Mouse (Mus musculus) layer of hippocampus, postnatal 25 days (tissue): ENCODE measurements around the gene Nnat. TPM values are rescaled to one million over a fixed set of nuclear protein-coding genes. Genes with fewer than 3 reads are reported as not detected.

ENCODE experiments used
- DNase-seq, 2 experiments: peaks; one replicate each; pipeline ENCODE4 v3.0.0; 2022; ENCODE audit warnings: mixed read lengths in 2 of 2, low spot score in 1 of 2; ENCODE audit errors: extremely low spot score in 1 of 2
- total RNA-seq, 2 experiments: library from RNA; stranded (reverse); gene quantifications; 2 replicates each; pipeline ENCODE4 v1.2.3; 2021

Gene Nnat
- total RNA-seq: 100 to 1,000 TPM; 534 to 747 TPM

DNA sequence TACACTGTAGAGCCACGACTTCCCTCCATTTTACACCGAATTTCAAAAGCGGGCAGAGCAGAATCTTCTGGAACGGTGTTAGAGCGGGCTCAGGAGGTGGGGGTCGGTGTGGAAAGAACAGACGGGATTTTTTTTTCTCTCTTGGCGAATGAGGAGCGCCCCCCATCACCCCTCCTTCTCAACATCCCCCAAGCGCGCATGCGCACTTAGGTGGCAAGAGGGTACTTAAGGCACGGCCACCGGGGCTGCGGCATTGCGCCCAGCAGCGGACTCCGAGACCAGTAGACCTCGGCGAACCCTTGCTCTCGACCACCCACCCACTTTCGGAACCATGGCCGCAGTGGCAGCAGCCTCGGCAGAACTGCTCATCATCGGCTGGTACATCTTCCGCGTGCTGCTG, at the start of gene Nnat:
TSS of gene Nnat (plus strand) at position 221 of the 400 bp plus-strand sequence.
- DNase-seq: peak in 1 of 2 experiments; percentile 62

DNA sequence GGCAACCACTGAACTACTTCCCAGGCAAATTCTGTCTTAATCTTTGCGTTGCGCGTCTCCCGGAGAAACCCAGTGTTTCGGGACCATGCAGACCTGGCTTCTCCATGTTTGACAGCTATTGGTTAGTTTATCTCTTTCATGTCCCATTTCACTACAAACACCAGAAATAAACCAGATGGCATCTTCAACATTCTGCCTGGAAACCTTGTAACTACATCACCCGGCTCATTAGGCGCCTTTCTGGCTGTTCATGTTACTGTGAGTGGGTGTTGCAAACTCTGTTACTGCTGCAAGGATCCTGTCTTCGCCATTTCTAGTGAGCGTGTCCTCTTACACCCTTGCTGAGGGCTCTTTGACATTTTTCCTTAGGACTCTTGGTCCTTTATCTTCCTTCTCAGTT, 47.0 kb upstream of the Nnat start:
- DNase-seq: no peak

DNA sequence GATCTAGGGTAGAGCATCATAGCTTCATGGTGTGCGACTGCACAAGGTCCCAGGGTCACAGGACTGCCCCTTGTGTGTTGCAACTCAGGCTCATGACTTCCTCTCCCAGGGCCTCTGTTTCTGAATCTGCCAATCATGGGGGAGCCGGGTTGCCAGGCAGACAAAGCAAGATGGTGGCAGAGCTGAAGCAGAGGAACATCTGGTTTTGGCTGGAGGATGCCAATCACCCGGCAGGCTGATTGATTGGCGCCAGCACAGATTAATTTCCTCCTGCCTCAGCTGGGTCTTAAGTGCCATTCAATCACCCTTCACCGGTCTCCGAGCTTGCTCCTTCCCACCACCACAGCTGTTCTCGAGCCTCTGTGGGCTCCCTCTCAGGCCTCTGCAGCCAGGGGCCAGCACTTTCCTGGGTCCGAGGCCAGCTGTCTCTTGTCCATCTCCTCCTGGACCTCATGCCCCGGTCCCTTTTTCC, 46.1 kb upstream of the Nnat start:
- no peak for DNase-seq

DNA sequence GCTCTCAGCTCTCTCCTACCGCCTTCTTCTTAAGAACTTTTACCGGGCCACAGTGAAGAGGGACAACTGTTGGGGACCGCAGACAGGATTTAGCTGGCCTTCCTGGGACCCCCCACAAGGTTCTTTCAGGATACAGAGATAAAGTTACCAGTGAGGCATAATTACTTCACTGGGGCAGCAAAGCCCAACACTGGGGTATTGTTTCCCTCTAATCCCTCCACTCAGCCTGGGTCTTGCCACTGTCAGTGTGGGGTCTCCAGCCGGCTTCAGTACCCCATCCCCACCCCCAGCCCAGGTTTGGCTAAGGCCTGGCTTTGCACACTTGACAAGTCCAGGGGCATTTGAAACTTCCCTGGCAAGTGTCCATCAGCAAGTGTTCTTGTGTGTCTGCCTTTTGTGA, 45.5 kb upstream of the Nnat start:
- DNase-seq: no peak

DNA sequence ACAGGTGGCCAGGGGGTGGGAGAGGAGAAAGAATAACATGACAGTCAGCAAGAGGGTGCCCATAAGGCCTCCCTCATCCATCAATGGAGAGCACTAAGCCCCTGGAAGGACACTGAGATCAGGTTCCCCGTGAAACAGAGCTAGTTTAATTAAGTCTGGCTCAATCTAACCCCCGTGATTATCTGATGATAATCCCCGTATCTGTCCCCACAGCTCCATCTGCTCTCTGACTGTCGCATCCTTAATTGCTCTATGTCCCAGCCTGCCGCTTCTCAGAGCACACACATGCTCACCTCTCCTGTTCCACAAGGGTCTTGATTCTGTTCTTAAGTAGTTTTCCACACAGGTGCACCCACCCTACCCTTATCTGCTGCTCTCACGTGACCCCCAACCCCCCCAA, 42.4 kb upstream of the Nnat start:
- no peak for DNase-seq

DNA sequence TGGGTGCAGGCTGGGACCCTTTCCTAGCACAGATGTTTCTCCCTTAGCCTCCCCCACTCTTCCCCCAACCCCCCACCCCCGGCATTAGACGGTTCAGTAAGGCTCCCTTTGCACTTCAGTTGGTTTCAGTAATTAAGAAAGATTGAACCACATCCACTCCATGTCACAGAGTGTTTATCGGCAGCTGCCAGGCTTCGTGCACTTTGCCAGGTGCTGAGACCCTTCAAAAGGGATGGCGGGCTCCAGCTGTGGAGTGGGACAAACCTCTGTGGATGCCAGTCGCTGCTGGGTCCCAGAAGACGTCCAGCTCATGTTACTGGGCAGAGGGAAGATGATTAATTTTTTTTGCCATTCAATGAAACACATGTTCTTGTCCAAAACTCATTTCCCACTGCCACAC, 41.4 kb upstream of the Nnat start:
- no peak for DNase-seq

DNA sequence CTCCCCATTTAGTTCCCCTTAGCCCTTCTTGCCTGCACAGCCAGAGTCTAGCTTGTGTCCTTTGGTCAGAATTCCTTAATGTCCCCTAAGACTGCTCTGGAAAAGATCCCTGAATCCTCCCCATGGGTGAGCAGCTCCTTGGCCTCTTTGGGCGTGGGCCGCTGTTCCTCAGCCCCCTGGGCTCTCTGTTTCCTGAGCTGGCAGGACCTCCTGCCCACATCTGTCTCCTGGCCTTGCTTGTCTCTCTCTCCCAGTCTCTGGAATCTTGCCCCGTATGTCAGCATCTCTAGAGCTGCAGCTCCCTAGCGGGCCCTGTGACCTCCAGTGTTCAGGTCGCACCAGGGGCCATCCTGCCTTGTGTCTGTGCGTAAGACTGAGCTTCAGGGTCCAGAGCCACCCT, 40.4 kb upstream of the Nnat start:
- DNase-seq: no peak

DNA sequence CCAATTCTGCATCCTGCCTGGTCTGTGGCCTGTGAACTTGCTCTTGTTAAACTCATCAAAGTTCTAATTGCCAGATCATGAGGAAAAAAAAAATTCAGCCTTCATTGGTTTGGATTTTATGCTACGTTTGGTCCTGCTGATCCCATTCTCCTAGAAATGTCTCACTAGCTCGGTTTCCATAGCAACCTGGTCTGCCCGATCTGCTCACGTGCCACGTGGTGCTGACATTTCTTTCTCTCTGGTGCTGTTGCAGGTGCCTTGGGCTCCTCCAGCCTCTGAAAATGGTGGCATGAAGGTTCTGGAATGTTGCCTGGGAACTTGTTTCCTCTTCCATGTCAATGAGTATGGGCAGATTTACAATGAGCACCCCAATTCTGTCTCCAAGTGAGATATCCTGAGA, 39.4 kb upstream of the Nnat start:
- no peak for DNase-seq

DNA sequence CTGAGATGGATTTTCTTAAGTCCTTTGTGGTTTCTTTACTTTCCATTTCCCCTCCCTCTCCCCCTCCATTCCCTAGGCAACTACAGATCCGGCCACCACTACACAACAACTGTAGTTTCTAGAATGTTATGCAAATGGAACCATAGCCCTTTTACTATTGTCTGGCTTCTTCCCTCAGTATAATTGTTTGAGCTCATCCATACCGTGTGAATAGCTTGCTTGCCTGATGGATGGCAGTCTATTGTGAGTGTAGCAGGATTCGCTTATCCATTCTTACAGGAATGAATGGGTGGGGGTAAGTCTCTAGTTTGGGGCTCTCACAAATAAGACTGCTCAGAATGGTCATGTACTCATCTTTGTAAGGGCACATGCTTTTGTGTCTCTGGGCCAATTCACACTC, 37.3 kb upstream of the Nnat start:
- no peak for DNase-seq

DNA sequence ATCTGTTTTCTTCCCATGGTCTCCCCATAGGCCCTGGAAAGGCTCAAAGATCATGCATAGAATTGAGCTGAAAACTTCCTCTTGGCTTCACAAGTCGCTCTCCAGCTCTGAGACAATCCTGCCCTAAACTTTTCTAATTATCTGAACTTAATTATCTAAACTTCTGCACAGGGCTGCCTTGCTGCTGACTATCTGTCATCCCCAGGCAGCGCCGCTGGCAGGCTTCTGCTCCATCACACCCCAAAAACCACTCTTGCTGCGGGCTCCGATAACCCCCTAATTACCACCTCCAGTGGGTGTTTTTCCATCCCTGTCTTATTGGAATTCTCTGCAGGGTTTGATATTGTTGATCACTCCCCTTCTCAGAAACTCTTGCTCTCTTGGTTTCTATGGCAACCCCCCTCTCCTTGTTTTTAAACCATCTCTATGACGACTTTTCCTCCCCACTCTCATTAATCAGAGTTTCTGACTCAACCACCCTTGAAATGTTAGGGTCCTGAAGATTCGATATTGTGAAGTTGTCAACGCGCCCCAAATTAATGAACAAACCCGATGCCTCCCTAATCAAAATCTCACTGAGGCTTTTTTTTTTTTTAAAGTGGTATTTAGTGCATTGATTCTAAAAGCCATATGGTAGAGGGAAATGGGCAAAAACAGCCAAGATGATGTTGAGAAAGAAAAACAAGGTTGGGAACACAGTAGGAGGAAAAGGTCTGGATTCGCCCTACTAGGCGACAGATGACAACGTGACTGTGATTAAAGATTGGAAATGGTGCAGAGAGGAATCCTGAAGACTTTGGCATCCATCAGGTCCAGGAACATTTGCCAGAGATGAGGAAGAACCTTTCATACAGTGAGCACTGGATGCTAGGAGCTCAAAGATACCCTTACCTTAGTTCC, 29.6 kb upstream of the Nnat start:
- no peak for DNase-seq

DNA sequence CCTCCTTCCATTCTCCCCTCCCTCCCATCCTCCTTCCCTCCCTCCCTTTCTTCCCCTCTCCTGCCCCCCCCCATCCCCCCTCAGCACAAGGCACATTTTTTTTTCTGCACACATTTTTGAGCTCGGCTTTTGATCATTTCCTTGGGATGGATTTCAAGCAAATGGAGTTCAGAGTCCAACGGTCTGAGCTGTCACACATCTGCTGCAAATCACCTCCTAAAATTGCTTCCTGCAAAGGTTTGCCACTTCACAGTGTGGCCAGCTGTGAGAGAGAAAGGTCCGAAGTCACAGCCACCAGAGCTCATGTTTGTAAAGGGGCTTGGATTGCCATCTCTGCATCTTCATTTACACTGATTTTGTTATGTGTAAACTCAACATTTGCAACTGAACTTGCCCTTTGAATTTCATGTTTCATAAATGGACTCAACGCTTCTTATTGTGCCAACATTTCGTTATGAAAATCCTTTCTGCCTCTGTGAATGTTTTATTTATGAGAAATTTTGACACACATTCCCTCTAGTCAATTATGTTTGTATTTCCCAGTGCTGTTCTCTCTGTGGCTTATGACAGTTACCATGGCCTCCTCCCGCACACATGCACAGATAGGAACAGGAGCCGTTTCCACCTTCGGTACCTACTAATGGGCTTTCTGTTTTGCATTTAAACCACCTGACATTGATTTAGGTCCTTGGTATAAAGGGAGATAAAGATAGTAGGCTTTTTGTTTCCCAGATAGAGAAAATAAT, 28.0 kb upstream of the Nnat start:
- DNase-seq: no peak

DNA sequence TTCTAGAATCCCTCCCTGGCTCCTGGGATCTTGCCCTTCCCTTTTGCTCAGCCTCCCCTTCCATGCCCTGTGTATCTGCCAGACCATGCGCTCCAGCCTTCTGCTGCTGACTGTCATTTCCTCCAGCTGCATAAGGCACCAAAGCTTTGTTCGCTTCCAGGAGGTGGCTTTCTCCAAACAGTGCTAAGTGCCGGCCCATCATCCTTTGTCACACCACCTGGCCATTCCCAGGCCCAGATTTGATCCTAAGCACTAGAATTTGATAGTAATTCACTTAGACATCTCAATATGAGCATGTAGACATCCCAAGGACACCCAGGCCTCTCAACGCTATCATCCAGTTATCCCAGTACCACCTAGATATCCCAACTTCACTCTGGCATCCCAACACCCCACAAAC, 25.7 kb upstream of the Nnat start:
- DNase-seq: no peak

DNA sequence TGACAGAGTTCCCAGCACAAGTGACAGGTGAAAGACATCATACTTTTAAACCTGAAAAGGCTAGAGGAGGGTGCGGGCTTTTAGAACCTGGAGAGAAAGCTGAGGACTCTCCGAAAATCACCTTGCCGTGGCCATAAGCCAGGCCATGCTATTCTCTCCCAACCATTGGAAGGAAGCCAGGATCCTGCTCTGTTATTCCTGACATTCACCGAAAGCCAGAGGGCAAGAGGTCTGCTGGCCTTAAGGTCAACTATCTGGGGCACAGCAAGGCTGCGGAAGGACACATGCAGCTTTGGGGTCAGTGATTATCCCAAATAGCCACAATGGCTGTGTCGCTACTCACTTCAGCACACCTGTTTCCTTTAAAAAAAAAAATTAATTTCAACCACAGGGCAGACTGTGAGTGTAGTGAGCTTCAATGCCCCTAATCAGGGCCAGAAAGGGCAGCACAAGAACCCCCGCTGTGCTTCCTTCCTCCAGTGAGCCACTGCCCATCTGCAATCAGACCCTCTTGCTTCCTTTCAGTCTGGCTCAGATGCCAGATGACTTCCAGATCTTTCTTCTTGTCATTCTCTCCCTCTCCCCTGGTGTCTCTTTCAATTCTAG, 23.3 kb upstream of the Nnat start:
- no peak for DNase-seq

DNA sequence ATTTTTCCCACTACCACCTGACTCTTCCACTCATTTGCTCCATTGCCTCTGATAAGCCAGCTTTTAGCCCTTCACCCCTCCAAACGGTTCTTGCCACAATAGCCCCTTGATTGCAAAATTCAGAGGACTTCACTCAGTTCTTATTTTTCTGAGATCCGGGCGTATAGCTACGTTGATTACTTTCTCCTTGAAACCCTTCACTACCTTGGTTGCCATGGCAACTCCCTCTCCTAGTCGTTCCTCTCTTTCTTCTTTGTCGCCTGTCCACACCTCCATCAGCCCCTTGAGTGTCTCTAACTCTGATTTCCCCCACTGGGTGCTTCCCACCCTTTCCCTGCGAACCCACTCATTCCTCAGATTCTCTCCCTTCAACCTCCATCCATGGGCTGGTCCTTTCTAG, 22.8 kb upstream of the Nnat start:
- DNase-seq: no peak

DNA sequence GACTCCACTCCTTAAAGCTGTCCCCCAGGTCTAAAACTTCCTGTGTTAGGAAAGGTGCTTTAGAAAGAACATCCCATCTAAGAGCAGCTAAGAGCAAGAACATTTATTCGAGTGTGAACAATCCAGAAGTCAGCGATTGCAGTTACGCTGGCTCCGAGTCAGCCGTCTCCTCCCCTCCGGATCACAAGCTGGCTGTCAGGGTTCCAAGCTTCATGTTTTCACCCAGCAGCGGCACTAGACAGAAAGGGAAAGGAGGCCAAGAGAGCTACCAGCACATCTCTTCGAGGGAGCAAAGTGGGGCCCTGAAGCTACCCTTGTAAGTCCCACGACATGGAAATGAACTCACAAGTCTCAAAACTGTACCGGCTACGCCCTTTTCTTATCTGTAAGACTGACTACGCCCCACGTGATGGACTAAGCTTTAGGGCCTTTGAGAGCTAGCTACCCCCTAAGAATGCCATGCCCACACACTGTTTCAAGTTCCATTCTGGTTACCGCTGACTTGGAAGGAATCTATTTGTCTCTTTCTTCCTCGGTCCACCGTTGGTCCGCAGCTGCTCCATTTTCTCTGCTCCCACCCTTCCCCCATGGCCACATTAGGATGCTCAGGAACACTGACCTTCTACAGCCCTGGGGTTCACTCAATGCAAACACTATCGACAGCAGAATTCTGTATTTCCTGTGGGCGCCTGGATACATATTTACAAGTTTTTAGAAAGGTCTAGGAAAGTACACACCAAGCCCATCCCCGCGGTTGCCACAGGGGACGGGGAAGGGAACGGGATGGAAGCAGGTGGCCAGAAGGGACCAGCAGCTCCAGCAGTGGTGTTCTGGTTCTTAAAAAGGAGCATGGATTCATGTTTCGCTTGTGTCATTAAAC, 19.6 kb upstream of the Nnat start:
- no peak for DNase-seq

DNA sequence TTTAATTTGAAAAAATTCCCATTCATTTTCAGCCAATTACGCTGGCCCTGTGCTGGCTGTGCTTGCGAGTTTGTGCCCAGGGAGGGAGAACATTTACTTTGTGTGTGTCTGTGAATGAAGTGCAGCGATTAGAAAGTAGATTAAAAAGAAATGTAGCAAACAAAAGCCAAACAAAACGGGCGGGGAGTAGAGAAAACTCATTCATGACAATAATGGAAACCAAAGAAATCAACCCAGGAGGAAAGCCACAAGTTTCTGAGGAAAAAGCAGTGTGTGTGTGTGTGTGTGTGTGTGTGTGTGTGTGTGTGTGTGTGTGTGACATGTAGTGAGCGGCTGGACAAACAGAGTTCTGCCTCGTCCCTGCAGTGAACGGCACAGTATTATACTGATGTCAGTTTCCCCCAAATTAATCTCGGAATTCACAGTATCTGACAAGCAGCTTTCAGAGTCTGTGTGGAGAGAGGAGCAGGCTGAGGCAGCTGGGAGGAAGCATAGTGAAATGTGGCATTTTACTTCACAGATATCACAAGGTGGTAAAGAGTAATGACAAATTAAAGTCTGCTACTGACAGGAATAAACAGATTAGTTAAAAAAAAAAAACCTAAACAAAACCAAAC, 18.8 kb upstream of the Nnat start:
- no peak for DNase-seq

DNA sequence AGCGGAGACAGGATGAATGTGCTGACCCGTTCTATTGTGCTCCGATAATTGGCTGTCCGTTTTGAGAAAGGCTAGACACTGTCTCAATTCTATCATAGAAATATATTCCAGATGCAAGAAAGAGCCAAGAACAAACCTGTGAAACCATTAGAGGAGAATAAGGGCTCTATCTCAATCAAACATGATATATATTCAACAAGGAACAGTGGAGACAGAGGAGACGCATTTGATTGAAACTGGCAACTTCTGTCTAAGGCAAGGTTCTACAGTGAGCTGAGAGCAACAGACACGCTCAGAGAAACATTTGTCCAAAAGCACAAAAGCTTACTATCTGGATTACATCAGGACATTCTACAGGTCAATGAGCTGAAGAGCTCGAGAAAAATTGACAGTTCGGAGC, 18.2 kb upstream of the Nnat start:
- DNase-seq: no peak

DNA sequence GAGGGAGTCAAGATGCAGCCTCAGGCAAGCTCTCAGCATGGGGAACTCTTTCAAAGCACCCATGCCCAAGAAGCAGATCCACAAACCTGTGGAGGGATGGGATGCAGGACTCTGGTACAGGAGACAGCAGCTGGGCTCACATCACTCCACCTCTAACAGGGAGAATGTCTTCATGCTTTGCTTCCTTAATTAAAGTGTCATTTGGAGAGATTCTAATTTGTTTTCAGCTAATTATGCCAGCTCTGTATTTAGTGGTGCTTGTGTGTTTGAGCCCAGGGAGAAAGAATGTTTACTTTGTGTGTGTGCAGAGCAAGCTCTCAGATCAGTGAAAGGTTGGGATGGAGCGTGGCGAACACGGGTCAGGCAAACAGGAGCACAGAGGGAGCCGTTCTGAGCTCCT, 17.5 kb upstream of the Nnat start:
- DNase-seq: no peak

DNA sequence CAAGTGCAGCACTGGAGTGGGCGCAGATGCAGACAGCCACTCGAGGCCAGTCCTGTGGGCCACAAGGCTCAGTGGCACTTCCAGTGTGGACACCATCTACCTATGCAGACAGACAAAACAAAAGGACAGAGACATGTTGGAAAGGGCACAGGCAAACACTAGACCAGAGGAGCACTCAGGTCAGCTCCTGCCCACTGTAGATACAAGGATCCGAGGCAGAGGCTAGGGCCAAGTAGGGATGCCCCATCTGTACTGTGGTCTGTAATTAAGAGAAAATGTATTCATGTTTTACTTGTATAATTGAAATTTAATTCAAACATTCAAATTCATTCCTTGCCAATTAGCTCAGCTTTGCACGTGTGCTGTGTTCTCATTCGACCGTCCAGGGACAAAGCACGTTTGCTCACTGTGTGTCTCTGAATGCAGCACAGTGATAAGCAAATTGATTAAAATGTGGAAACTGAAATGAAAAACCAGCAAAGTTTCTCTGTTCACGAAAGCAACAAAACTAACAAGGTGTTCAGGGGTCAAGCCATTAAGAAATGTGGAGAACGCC, 15.5 kb upstream of the Nnat start:
- no peak for DNase-seq

DNA sequence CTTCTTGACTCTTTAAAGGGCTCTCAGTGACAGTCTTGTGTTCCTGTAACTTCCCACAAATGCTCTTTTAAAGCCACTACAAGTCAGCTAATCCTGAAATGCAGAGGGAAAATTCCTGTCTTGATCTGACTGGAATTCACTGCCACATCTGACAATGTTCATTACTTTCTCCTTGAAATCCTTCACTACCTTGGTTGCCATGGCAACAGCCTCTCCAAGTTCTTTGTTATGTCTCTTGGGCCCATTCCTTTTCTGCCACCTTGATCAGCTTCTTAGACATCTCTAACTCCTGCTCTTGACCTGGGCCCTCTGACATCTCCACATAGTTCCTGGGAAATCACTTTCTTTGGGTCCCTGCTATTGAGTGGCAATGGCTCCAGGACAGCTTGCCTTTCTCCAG, 13.2 kb upstream of the Nnat start:
- no peak for DNase-seq
